Mouse (Mus musculus) hindbrain, embryonic 11.5 days (tissue): Measurements from ENCODE around the gene Trmo. TPM values are rescaled to one million over a fixed set of nuclear protein-coding genes. Genes with fewer than 3 reads are reported as not detected.

Source experiments
- ATAC-seq: fragments of 200-750 bp; cut with Nextera tagmentation; 2 replicates; pipeline ENCODE4 v1.8.0; 2017; ENCODE audit warnings: mild to moderate bottlenecking, moderate TSS enrichment, moderate library complexity; ENCODE audit not compliant: low FRiP score
- DNase-seq: peaks from one replicate; pipeline ENCODE4 v3.0.0-alpha.2; 2015; ENCODE audit warnings: low spot score
- H3K27ac ChIP-seq: fragments of 300-500 bp; sonication (generic); 2 replicates; pipeline ENCODE4 v1.5.1; 2014; ENCODE audit warnings: mild to moderate bottlenecking, low read depth, low read length
- H3K27me3 ChIP-seq: fragments of 300-500 bp; sonication (generic); 2 replicates; pipeline ENCODE4 v1.6.1; 2014; ENCODE audit warnings: mild to moderate bottlenecking, low read length, moderate library complexity, mixed read lengths; ENCODE audit not compliant: control insufficient read depth, insufficient read depth
- H3K36me3 ChIP-seq: fragments of 300-500 bp; sonication (generic); 2 replicates; pipeline ENCODE4 v1.6.1; 2014; ENCODE audit warnings: mild to moderate bottlenecking, low read length, moderate library complexity, mixed read lengths; ENCODE audit not compliant: control insufficient read depth, insufficient read depth
- H3K4me1 ChIP-seq: fragments of 300-500 bp; sonication (generic); replicated peaks from 2 replicates; pipeline ENCODE4 v1.6.1; 2014; ENCODE audit warnings: low read length, mixed read lengths; ENCODE audit not compliant: control insufficient read depth, insufficient read depth
- H3K4me2 ChIP-seq: fragments of 300-500 bp; sonication (generic); replicated peaks from 2 replicates; pipeline ENCODE4 v1.6.1; 2014; ENCODE audit warnings: mild to moderate bottlenecking, low read depth, low read length
- H3K4me3 ChIP-seq: fragments of 300-500 bp; sonication (generic); 2 replicates; pipeline ENCODE4 v1.5.1; 2014; ENCODE audit warnings: low read depth, low read length
- H3K9ac ChIP-seq: fragments of 300-500 bp; sonication (generic); 2 replicates; pipeline ENCODE4 v1.6.1; 2014; ENCODE audit warnings: low read depth, low read length
- H3K9me3 ChIP-seq: fragments of 300-500 bp; sonication (generic); 2 replicates; pipeline ENCODE4 v1.6.1; 2016; ENCODE audit warnings: low read length; ENCODE audit not compliant: control insufficient read depth
- whole genome bisulfite sequencing: fragments of 180-500 bp; shearing (Covaris S2); extraction: QIAGEN DNeasy Blood & Tissue Kit; methylation state at CpG from one replicate; pipeline ENCODE4 v1.1.7; 2014; 5-methylcytosine and 5-hydroxymethylcytosine counted together
- polyA plus RNA-seq: library from polyadenylated mRNA; unstranded; fragments of >200 nt; fragmentation: Nextera tagmentation; extraction: Ambion mirVana; gene quantifications from 2 replicates; pipeline ENCODE4 v1.2.1, GENCODE M21; 2014

The Trmo gene
- polyA plus RNA-seq, 1 experiment from 2014 or later: 9.9 TPM

- Histone ChIP-seq H3K4me3 (no peak overlapping the region), H3K4me2 (no peak overlapping the region), H3K9me3 (no peaks in the 10 kb centered on the region), H3K4me1 (no peaks in the 10 kb centered on the region; the same call in 1 of the 2 replicates), H3K36me3 (no peaks in the 10 kb centered on the region), H3K27ac (no peak overlapping the region), H3K9ac (no peak overlapping the region), H3K27me3 (peaks cover 64% of the 10 kb centered on the region)
- DNase-seq (no peak), ATAC-seq (no peak)
- 3% methylated on average over 3 of the region's 3 CpGs for WGBS
These were observed 51.2 kb downstream of the Trmo start for GRCm38 (mm10) chr4:46337990-46338389.

GRCm38 (mm10) chr4:46335846-46336245 lies 53.4 kb downstream of the Trmo start:
- Histone ChIP-seq H3K4me1 (no peaks in the 10 kb centered on the region), H3K36me3 (no peaks in the 10 kb centered on the region), H3K9ac (no peak overlapping the region), H3K27ac (no peak overlapping the region), H3K27me3 (peaks cover 42% of the 10 kb centered on the region), H3K9me3 (no peaks in the 10 kb centered on the region), H3K4me2 (no peak overlapping the region), H3K4me3 (no peak overlapping the region)
- DNase-seq (no peak), ATAC-seq (no peak)
- 26% methylated on average over 1 of the region's 1 CpGs for WGBS

DNA sequence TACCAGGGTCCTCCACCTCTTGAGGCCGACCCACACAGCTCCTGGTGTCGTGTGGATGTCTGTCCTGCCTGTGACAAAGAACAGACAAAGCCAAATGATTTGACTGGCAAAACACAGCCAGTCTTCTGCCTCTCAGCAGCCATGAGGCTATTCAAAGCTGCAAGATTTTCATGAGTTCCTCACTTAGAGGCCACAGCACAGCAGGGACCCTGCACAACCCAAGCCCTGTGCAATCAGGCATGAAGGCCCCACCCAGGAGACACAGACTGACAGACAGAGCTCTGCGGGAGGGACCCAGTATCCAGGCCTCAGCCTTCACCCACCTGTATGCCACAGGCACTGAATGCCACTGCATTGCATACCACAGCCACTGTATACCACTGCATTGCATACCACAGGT lies 60.3 kb downstream of the Trmo start:
- H3K27ac ChIP-seq: no peak overlapping the region
- 52% methylated on average over 3 of the region's 3 CpGs for WGBS
- H3K4me2 ChIP-seq: no peak overlapping the region

More for the DNA sequence above, 60.3 kb downstream of the Trmo start:
- ATAC-seq (no peak), DNase-seq (no peak)
- Histone ChIP-seq H3K9me3 (no peaks in the 10 kb centered on the region), H3K27me3 (no peaks in the 10 kb centered on the region), H3K4me1 (no peaks in the 10 kb centered on the region), H3K9ac (no peak overlapping the region), H3K4me3 (no peak overlapping the region), H3K36me3 (no peaks in the 10 kb centered on the region)

Other genes with a start within 250 kb of the Trmo start
- 27.7 and 29.7 TPM in 2 replicates for gene Xpa, start 193.1 kb downstream of the Trmo start, polyA plus RNA-seq
- 0.08 and 0.48 TPM in 2 replicates for gene Foxe1, start 45.8 kb downstream of the Trmo start, polyA plus RNA-seq
- 16.1 and 22.3 TPM in 2 replicates for gene Hemgn, start 24.1 kb upstream of the Trmo start, polyA plus RNA-seq
- gene Anp32b, start 61.5 kb upstream of the Trmo start, polyA plus RNA-seq: 271 and 285 TPM in 2 replicates
- 79.7 and 88.4 TPM in 2 replicates for gene Nans, start 99.8 kb upstream of the Trmo start, polyA plus RNA-seq
- gene Trim14, start 146.7 kb upstream of the Trmo start, polyA plus RNA-seq: 0.84 and 1.0 TPM in 2 replicates
- 3.6 and 6.6 TPM in 2 replicates for gene Coro2a, start 212.8 kb upstream of the Trmo start, polyA plus RNA-seq